ENCODE assay signal across 9 mouse cellular contexts in genomic region chr13:69492876-69493463, GRCm38 (mm10). TPM values are rescaled to one million over a fixed set of nuclear protein-coding genes. Genes with fewer than 3 reads are reported as not detected.
DNase-seq lines count a peak whose midpoint lies in the region; ATAC-seq and TF ChIP-seq lines count a peak whose summit lies in the region.
"Had no signal": no experiment of that assay in that cellular context is flagged by ENCODE, and none has a peak within 500 bp of the region (broad histone marks: within the 10 kb centered on the region; RNA-seq: fewer than 3 reads in every experiment).

No protein-coding gene starts in this region.

- no peak overlapping the region for H3K9ac ChIP-seq in midbrain, embryonic 11.5 days (ENCODE audit: low read length)
- H3K9ac ChIP-seq in midbrain, embryonic 13.5 days (replicated peaks), result no peak overlapping the region
- no peak overlapping the region for H3K9ac ChIP-seq in heart, postnatal 0 days (replicated peaks; ENCODE audit: low read depth, low read length)
- H3K9ac ChIP-seq: neural tube, embryonic 13.5 days had no signal

- H3K4me3 ChIP-seq in midbrain, embryonic 11.5 days (ENCODE audit: low read depth, low read length), result no peak overlapping the region
- no peak overlapping the region for H3K4me3 ChIP-seq in midbrain, embryonic 13.5 days (replicated peaks)
- H3K4me3 ChIP-seq in heart, postnatal 0 days (ENCODE audit: low read depth, low read length), result no peak overlapping the region
- H3K4me3 ChIP-seq: neural tube, embryonic 13.5 days had no signal

- H3K4me2 ChIP-seq in midbrain, embryonic 11.5 days, result no peak overlapping the region
- no peak overlapping the region for H3K4me2 ChIP-seq in midbrain, embryonic 13.5 days (replicated peaks)
- H3K4me2 ChIP-seq in heart, postnatal 0 days (ENCODE audit: low read depth, low read length), result no peak overlapping the region
- H3K4me2 ChIP-seq: neural tube, embryonic 13.5 days had no signal

- TF ChIP-seq CTCF in heart, postnatal 0 days (IDR thresholded peaks at IDR 0.05; ENCODE audit: low read depth), result peak; percentile 92

- DNase-seq in midbrain, embryonic 11.5 days (ENCODE audit: low spot score, missing footprints), result peak; percentile 89
- DNase-seq in NIH3T3 (ENCODE audit: low read depth), result peak; percentile 70
- peak; percentile 43 for DNase-seq in cerebellum, adult 11-12 months
- DNase-seq in heart, postnatal 0 days (ENCODE audit: low spot score), result peak; percentile 65
- DNase-seq in left cerebral cortex, postnatal 10 days (ENCODE audit: extremely low spot score in 1 of 2, low spot score in 2 of 2), result peak; percentile 36 to 68
- peak; percentile 76 for DNase-seq in naive thymus-derived CD4-positive, alpha-beta T cell, adult 2 months (ENCODE audit: low read depth)
- no peak for DNase-seq in ovary, adult 18-20 months (ENCODE audit: low spot score)

- H3K9me3 ChIP-seq in midbrain, embryonic 11.5 days (ENCODE audit: control insufficient read depth, low read length), result no peaks in the 10 kb centered on the region
- H3K9me3 ChIP-seq in midbrain, embryonic 13.5 days, result no peaks in the 10 kb centered on the region
- no peaks in the 10 kb centered on the region for H3K9me3 ChIP-seq in heart, postnatal 0 days (replicated peaks; ENCODE audit: control insufficient read depth, low read length)
- H3K9me3 ChIP-seq: neural tube, embryonic 13.5 days had no signal

- H3K36me3 ChIP-seq in midbrain, embryonic 11.5 days (ENCODE audit: control insufficient read depth, insufficient read depth, low read length), result peaks cover 5% of the 10 kb centered on the region
- H3K36me3 ChIP-seq in midbrain, embryonic 13.5 days, result peaks cover 19% of the 10 kb centered on the region
- H3K36me3 ChIP-seq in heart, postnatal 0 days (replicated peaks; ENCODE audit: control insufficient read depth, insufficient read depth, low read length), result peaks cover 14% of the 10 kb centered on the region

- peak; percentile 47 for ATAC-seq in midbrain, embryonic 11.5 days (ENCODE audit: low FRiP score)
- ATAC-seq in midbrain, embryonic 13.5 days, result no peak
- peak; percentile 62 for ATAC-seq in heart, postnatal 0 days (ENCODE audit: insufficient read depth, low read depth)

- no peak overlapping the region for H3K27ac ChIP-seq in midbrain, embryonic 11.5 days (ENCODE audit: low read depth, low read length)
- H3K27ac ChIP-seq in midbrain, embryonic 13.5 days, result no peak overlapping the region
- no peak overlapping the region for H3K27ac ChIP-seq in heart, postnatal 0 days (ENCODE audit: low read depth)
- H3K27ac ChIP-seq: neural tube, embryonic 13.5 days had no signal

- H3K4me1 ChIP-seq in midbrain, embryonic 11.5 days (ENCODE audit: control insufficient read depth, insufficient read depth, low read length), result no peaks in the 10 kb centered on the region; the same call in 1 of the 2 replicates
- peaks cover 9% of the 10 kb centered on the region for H3K4me1 ChIP-seq in midbrain, embryonic 13.5 days (replicated peaks)
- H3K4me1 ChIP-seq in heart, postnatal 0 days (ENCODE audit: control insufficient read depth, insufficient read depth), result peaks cover 2% of the 10 kb centered on the region; the same call in 1 of the 2 replicates

- no peak for TF ChIP-seq EP300 in heart, postnatal 0 days (IDR thresholded peaks at IDR 0.05; ENCODE audit: low read depth)

- H3K27me3 ChIP-seq in midbrain, embryonic 11.5 days (ENCODE audit: control insufficient read depth, insufficient read depth, low read length), result peaks cover 12% of the 10 kb centered on the region
- H3K27me3 ChIP-seq in midbrain, embryonic 13.5 days, result peaks cover 17% of the 10 kb centered on the region
- H3K27me3 ChIP-seq in heart, postnatal 0 days (ENCODE audit: control insufficient read depth, insufficient read depth, low read length), result peaks cover 9% of the 10 kb centered on the region; the same call in 1 of the 2 replicates

- intact Hi-C loops in left cerebral cortex, postnatal 10 days (cut with DNase I), result no loop called here

- WGBS in midbrain, embryonic 11.5 days, result 39% methylated on average over 7 of the region's 7 CpGs
- WGBS in midbrain, embryonic 13.5 days, result 33% methylated on average over 7 of the region's 7 CpGs
- WGBS in heart, postnatal 0 days, result 22% methylated on average over 7 of the region's 7 CpGs

RNA-seq across cellular contexts. Expression of gene Nsun2, which starts 40.6 kb away (rescaled TPM):
- 122 and 125 TPM in 2 replicates for polyA plus RNA-seq in midbrain, embryonic 11.5 days (2014; fragmentation: Nextera tagmentation; extraction: Ambion mirVana)
- 74.1 and 76.7 TPM in 2 replicates for polyA plus RNA-seq in midbrain, embryonic 13.5 days (2015; fragmentation: Nextera tagmentation; extraction: Ambion mirVana)
- 21.7 and 21.8 TPM in 2 replicates for total RNA-seq in heart, postnatal 0 days (2014; rRNA removed; ENCODE audit: low replicate concordance)
- polyA plus RNA-seq in heart, postnatal 0 days (2015; fragmentation: Nextera tagmentation; extraction: Ambion mirVana), result 34.2 and 34.3 TPM in 2 replicates
- total RNA-seq in left cerebral cortex, postnatal 10 days (2021), result 10 to 100 TPM; 67.6 to 68.9 TPM

RNA-seq across cellular contexts. Expression of gene Tent4a, which starts 41.4 kb away (rescaled TPM):
- 6.8 and 7.5 TPM in 2 replicates for polyA plus RNA-seq in midbrain, embryonic 11.5 days (2014; fragmentation: Nextera tagmentation; extraction: Ambion mirVana)
- 5.8 and 7.1 TPM in 2 replicates for polyA plus RNA-seq in midbrain, embryonic 13.5 days (2015; fragmentation: Nextera tagmentation; extraction: Ambion mirVana)
- 6.5 and 10.6 TPM in 2 replicates for total RNA-seq in heart, postnatal 0 days (2014; rRNA removed; ENCODE audit: low replicate concordance)
- polyA plus RNA-seq in heart, postnatal 0 days (2015; fragmentation: Nextera tagmentation; extraction: Ambion mirVana), result 1.6 and 1.9 TPM in 2 replicates
- total RNA-seq in left cerebral cortex, postnatal 10 days (2021), result 10 to 100 TPM; 34.3 to 40.3 TPM
